Mouse (Mus musculus) NIH3T3 (cell line): ENCODE data around the gene Gm49391.
"Not testable (repeated sequence)": the region's sequence is repeated elsewhere in the genome, so short reads cannot be mapped to it uniquely, and the experiment has no call there.

ENCODE experiments used
- DNase-seq: peaks from one replicate; pipeline ENCODE4 v3.0.0-alpha.2; 2012; ENCODE audit warnings: low read depth

Gene Gm49391

GRCm38 (mm10) chr13:60936500-60936901 lies at the start of gene Gm49391, which contains the start of gene Ctla2a:
Gm49391 (minus strand) TSS chr13:60936571.
Ctla2a (minus strand) TSS chr13:60936625.
- DNase-seq, result peak; percentile 54

GRCm38 (mm10) chr13:60972319-60972718 lies 35.9 kb upstream of the Gm49391 start:
- DNase-seq, result peak; percentile 39

- not testable (repeated sequence) for DNase-seq
Measured at GRCm38 (mm10) chr13:60963985-60964384, 27.6 kb upstream of the Gm49391 start.

- DNase-seq, result peak; percentile 13
Measured at GRCm38 (mm10) chr13:60961706-60962105, 25.3 kb upstream of the Gm49391 start.

DNA sequence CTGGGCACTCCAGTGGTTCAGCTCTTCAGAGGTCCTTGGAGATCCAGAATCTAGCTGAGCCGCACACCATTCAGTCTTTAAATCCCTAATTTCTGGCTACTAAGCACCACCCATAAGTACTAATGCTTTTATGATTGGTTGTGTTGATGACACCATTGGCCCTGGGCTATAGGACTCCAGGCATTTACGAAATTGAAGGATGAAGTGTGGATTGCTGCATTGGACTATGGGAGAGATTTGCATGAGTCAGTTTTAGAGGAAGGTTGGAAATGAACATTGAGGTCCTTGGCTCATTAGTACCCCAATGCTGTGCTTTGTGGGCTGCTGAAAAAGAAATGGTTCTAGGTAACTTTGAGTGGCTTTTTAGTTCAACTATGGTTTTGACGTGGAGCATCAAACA lies 5.5 kb upstream of the Gm49391 start, which contains the start of gene Tpbpa:
Gene Tpbpa (minus strand): TSS at position 101 of the 400 bp plus-strand sequence.
- not testable (repeated sequence) for DNase-seq

- not testable (repeated sequence) for DNase-seq
Measured at GRCm38 (mm10) chr13:60935490-60935889, 881 bp downstream of the Gm49391 start, which contains the start of gene Gm49393. Gm49393 (minus strand) TSS chr13:60935590.

DNA sequence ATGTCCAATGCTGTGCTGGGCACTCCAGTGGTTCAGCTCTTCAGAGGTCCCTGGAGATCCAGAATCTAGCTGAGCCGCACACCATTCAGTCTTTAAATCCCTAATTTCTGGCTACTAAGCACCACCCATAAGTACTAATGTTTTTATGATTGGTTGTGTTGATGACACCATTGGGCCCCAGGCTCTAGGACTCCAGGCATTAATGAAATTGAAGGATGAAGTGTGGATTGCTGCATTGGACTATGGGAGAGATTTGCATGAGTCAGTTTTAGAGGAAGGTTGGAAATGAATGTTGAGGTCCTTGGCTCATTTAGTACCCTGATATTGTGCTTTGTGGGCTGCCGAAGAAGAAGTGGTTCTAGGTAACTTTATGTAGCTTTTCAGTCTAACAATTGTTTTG lies 31.6 kb downstream of the Gm49391 start, which contains the start of gene Tpbpb:
Gene Tpbpb (minus strand): TSS at position 101 of the 400 bp plus-strand sequence.
- not testable (repeated sequence) for DNase-seq

DNA sequence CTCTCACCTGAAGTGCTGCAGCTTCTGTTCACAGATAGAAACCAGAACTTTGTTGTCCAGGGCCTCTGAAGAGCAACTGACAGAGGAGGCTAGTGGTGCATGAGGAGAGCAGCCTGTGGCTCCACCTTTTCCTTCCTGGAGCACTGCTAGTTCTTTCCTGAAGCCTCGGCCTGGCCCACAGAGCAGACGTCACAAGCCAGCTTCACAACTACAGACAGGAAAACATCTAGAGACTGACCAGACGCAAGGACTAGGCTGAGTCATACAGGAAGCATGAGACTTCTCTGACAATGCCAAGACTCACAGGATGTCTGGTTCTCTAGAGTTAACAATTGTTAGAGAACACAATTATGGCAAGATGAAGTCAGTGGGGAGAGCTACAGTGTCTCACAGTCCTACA lies 39.0 kb downstream of the Gm49391 start, which contains the start of gene Ctla2b:
Gene Ctla2b (minus strand): TSS at position 120 of the 400 bp plus-strand sequence.
- peak; percentile 64 for DNase-seq

- not testable (repeated sequence) for DNase-seq
Measured at GRCm38 (mm10) chr13:60896794-60897193, 39.6 kb downstream of the Gm49391 start, which contains the start of gene Gm49392. Gm49392 (minus strand) TSS chr13:60896894.

- no peak for DNase-seq
Measured at GRCm38 (mm10) chr13:60895406-60896160, 40.8 kb downstream of the Gm49391 start.

DNA sequence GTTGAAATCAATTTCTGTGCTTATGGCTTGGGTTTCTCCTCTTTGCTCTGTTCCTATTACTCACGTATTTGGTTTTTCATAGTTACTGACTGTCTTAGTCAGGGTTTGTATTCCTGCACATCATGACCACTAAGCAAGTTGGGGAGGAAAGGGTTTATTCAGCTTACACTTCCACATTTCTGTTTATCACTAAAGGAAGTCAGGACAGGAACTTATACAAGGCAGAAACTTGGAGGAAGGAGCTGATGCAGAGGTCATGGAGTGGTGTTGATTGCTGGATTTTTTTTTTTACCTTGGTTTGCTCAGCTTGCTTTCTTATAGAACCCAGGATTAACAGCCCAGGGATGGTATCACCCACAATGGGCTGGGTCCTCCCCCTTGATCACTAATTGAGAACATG lies 44.1 kb downstream of the Gm49391 start:
- DNase-seq, result no peak

DNA sequence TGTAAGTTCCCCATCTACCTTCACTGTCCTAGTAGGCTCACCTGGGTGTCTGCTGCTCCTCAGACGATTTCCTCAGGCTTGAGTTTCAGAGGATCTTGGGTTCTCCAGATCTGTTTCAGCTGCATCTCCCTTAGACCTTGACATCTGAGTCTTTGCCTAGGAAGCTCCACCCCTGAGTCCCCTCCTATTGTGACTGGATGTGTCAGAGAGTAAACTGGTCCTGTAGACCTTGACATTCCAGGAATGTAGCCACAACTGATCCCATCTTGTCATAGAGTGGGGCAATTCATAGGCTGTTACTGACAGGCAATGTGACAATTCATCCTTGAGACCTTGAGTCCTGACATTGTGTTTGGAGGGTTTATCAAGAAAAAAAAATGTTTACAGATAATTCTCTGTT lies 72.1 kb downstream of the Gm49391 start, which contains the start of gene 4930486L24Rik:
Gene 4930486L24Rik (minus strand): TSS at position 195 of the 400 bp plus-strand sequence.
- DNase-seq, result no peak

DNA sequence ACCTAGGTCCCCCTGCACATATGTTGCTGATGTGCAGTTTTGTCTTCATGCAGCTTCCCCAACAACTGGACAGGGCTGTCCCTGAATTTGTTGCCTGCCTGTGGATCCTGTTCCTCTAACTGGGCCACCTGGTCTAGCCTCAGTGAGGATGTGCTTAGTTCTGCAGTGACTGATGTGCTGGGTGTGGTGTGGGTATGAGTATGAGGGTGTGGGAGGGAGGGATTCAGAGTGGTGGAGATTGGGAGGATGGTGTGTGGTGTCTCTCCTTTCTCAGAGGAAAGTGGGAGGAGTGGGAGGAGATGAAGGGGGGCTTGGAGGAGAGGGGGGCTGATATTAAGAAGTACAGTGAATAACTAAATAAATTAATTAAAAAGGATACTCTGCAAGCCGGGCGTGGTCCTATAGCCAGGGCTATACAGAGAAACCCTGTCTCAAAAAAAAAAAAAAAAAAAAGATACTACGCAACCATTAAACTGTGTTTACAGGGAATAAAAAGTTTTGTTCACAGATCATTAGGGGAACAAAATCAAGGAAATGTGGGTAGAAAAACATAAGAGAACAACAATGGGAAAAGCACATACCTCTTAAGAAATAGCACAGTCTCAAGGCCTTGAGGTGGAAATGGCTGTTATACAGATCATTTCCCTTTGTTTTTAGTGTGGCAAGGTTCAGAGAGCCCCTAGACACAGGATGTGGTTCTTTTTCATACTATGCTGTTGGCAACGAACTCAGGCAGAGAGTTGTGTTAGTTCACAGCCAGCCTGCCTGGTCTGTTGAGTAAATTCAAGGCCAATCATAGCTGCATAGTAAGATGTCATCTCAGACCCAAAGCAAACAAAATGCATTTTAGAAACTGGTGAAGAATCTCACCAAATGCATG lies 87.9 kb downstream of the Gm49391 start:
- no peak for DNase-seq
